Mouse (Mus musculus): ENCODE measurements around the gene Syngr2.
"Not testable (repeated sequence)": the region's sequence is repeated elsewhere in the genome, so short reads cannot be mapped to it uniquely, and the experiment has no call there.

Gene Syngr2

DNA sequence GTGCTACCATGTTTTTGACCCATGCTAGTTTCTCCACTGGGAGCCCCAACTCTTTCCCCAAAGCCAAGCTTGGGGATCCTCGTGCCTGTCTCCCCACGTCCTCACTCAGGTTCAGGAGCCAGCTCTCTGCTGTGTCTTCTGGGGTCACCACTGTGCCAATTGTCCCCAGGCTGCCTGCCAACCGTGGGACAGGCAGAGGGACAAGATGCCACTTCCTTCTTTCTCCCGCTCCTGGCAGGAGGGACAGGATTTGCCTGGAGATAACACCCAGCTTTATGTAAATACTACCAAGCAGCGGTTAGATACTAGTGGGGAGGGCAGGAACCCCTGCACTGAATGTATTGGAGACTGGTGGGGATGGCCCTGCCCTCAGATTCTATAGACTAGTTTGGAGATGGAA, 4.4 kb downstream of the Syngr2 start:
- no peak for DNase-seq (ENCODE audit: low read depth)

DNA sequence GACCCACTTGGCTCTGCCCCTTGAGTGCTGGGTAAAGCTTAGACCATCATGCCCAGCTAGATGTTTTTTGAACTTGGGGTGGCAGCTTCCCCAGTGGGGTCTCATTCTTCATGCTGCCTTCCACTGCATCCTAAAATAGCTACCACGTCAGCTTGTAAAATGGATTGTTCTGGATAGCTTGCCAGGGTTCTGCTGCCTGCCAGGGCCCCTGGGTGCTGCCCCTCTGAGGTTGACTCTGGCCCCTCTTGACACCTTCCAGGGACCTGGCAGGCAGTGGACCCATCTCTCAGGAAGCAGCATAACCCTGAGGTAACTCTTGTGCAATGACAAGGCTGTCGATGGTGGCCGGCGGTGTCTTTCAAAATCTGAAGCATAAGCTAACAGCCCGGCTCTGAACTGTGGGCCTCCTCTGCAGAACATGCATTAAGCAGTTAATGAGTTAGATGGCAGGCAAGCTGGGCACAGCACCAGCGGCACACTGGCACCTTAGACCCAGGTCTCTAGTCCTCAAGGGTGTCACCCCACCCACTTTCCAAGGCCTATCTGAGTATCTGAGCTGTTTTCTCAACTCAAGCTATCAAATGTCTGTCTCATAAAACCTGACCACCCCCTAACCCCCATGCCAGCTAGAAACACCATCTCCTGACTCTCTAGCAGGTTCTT, 5.4 kb downstream of the Syngr2 start:
- DNase-seq (ENCODE audit: low read depth): no peak

DNA sequence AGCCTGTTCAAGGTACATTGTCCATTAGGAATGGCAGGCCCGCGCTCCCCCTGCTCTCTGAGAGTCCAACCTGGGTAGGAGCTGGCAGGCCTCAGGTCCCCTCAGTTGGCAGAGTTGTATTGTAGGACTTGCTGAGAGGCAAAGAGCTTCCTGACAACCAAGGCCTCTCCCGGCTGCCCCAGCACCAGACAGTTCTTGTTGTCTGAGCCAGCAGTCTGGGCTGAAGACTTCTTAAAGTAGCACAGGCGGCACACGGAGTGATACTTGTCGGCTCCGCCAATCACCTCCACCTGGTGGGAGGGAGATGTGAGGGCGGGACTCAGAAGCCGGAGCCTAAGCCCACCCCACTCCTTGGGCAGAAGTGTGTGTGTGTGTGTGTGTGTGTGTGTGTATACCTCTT, 6.4 kb downstream of the Syngr2 start:
- not testable (repeated sequence) for DNase-seq (ENCODE audit: low read depth)

DNA sequence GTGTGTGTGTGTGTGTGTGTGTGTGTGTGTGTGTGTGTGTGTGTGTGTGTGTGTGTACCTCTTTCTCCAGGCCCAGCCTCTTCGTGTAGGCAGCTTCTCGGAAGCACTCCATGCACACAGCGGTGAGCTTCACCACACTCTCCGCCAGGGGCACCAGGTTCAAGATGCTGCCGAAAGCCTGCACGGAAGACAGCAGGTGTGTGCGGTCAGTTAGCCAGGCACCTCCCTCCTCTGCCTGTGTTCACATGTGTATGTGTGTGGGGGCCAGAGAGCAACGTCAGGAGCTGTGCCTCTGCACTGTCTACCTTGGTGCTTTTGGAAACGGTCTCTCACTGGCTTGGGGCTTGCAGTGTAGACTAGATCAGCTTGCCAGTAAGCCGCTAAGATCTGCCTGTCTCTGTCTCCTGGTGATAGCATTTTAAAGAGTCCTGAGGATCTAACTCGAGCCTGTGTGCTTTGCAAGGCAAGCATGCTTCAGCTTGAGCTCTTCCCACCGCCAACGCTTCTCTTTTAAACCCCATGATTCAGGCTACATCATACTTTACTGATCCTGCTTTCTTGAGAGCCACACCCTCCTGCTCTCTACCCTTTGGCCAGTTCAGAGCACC, 7.0 kb downstream of the Syngr2 start:
- no peak for DNase-seq (ENCODE audit: low read depth)

DNA sequence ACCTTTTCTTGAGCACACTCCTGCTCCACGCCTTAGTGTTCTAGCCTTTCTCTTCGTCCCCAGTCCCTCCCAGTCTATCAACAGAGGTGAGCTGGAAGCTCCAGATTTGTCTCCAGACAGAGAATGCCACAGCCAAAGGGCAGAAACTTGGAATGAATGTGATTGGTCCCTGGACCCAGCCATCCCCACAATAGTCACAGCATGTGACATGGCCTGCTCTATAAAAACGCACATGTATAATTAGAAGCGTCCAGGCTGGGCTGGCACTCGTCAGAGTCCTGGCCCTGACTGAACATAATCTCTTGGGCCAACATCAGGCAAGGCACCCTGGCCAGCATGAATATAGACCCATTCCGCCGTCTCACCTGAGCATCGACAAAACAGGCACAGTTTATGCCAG, 9.6 kb downstream of the Syngr2 start:
- no peak for DNase-seq (ENCODE audit: low read depth)

DNA sequence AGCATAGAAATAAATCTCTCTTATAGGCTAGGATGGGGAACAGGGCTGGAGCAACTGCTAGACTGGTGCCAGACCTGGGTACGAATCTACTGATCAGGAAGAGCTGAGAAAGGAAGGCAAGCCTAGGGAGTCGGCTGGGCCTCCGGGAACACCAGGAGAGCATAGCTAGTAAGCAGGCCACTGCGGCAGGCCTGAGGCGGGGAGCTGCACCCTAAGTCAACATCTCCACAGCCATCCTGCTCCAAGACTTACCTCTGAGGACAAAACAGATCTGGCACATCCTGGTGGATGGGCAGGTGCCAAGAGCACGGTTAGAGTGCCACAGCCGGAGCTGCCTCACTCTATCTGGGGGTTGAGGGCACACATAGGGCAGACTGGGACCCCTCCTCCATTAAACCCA, 10.7 kb downstream of the Syngr2 start:
- DNase-seq (ENCODE audit: low read depth): no peak

DNA sequence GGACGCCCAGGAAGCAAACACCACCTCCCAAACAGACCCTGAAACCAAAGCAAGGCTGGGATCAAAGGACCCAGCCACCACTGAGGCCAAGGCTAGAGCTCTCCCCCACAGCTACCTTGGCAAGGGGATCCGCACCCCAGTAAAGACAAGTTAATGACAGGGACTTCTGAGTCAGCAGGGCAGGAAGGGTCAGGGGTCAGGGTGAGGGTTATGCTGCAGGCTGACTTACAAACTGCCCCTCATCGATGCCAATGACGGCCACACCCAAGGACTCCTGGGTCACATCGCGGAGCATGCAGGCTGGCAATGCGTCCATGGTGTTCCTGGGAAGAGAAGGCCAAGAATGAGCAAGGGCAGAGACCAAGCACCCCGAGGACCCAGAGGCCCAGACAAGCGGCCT, 12.4 kb downstream of the Syngr2 start:
- no peak for DNase-seq (ENCODE audit: low read depth)

DNA sequence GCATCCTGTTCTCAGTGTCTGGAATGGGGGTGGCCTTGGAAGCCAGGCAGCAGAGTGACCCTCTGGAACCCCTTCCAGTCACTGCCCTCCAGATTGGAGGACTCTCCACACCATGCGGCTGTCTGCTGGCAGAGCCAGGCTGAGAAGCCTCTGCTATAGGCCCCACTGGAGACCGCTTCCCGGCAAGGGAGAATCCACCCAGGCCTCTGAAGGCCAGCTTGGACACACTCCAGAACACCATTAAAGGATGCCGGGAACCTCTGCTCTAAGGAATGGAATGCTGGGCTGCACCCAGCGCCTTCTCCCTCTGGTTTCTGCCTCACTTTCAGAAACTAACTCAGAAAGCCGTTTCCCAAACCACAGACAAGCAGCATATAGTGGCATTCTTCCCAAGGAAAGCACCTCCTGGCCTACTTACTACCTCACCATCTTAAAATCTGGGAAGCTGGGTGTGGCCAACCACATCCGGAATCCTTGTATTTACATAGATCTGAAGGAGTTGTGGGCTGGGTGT, 13.3 kb downstream of the Syngr2 start:
- DNase-seq (ENCODE audit: low read depth): no peak

DNA sequence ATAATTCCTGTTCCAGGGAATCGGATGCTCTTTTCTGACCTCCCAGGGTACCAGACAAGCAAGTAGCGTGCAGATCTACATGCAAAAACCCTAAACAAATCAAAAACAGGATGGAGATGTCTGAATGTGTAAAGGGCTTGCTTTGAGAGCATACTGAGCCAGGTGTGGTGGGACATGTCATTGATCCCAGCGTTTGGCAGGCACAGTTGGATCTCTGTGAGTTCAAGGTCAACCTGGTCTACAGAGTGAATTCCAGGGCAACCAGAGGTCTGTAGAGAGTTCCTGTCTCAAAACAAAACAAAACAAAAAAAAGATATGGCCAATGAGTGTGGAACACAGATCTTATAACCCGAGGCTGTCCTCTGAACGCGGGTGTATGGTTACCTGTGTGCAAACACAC, 13.9 kb downstream of the Syngr2 start:
- no peak for DNase-seq (ENCODE audit: low read depth)

DNA sequence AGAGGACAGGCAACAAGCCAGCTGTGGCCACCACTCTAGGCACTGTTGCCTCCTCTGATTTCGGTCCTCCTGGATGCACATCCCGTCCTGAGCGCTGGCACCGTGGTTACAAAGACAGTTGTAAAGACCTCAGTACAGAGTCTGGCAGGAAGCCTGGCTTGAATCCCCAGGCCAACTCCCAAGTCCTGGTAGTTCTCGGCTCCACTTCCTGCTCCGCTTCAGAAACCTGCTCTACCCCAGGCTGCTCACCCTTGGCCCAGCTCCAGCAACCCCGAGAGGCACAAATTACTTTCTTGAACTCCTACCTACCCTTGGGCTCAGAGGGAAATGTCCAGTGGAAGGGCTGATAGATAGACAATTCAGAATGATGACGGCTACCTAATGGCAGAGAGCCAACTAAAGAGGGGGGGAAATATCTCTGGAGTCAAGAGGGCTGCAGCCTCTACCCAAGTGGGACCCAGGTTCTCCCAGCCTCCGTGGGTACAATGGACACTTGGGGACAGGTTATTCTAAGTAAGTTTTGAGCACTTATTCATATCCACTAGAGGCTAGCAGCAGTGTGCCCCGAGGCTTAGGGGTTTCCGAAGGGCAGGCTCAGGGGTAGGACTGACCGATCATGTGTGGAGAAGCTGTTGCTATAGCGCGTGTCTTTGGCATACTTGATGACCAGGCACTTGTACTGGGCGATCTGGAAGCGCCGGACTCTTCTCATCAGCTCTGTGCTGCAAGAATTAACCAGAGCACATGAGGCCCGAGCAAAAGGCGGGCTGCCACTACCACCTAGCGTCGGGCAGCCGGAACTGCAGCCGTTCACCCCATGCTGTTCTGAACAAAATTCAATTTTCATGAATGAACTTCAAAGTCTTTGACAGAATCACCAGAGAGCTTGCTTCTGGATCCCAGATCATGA, 14.8 kb downstream of the Syngr2 start:
- DNase-seq (ENCODE audit: low read depth): peak; percentile 68

DNA sequence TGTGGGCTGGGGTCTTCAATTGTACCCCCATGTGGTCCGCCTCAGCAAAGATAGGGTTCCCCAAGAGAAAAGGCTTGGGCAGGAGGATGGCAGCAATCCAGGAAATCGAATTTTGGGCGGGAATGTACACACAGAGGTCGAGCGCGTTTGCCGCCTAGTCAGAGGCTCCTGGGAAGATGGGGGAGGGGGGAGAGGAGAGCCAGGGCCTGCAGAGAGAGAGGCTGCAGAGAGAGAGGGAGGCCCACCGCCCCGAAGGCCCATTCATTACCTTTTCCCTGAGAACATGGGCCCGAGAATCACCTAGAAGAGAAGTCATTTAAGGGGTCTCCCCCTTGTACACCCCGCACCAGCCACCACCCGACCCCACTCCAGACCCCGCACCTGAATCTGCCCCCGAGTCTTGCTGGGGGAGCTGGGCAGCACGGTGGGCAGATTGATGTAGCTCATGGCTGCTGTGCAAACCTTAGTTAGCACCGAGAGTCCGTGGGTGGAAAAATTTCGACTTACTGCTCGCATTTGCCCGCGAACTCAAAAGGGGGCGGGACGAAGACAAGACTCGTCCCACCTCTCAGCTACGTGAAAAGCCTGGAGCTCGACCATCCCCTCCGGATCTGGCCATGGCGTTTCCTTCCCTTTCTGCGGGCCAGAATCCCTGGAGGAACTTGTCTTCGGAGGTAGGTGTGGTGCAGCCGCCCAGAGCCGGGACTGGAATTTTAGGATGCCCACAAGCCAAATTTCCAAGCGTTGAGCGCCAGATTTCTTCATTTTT, 16.0 kb downstream of the Syngr2 start, which contains the start of the genes Afmid and Tk1:
Gene Afmid (plus strand): TSS at position 592 of the 769 bp plus-strand sequence.
Gene Tk1 (minus strand): TSS at position 760 of the 769 bp plus-strand sequence.
- DNase-seq (ENCODE audit: low read depth): peak; percentile 88

DNA sequence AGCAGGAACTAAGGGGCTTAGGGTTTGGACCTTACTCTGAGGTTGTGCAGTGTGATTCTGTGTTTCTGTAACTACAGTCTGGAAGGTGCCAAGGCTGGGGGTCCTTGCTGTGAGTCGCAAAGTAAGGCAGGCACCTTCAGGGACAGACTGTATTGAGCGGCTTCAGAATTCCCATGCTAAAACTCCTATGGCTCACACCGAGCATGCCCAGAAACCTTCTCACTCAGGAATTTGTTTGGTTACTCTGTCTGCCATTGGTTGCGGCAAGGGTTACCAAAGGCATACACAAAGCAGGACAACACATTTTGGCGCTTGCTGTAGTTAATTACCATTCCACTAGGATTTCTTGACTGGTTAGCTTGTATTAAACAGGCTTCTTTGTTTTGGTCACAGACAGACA, 16.7 kb downstream of the Syngr2 start:
- DNase-seq (ENCODE audit: low read depth): no peak

DNA sequence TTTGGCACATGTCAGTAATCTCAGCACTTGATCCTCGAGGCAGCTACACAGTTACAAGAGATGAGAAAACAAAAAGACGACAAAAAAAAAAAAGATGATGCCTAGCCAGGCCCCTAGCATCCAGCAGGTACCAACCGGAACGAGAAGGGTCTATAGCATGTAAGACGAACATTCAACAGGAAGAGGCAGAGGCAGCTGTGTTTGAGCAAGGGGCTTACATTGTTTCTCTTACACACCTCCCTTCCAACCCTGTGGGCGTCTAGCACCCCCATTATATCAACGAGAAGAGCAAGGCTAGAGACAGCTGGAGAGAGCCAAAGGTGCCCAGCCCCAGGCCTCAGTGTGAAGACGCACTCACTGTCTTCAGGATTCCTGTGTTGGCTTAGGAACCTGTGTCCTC, 17.4 kb downstream of the Syngr2 start:
- DNase-seq (ENCODE audit: low read depth): no peak

DNA sequence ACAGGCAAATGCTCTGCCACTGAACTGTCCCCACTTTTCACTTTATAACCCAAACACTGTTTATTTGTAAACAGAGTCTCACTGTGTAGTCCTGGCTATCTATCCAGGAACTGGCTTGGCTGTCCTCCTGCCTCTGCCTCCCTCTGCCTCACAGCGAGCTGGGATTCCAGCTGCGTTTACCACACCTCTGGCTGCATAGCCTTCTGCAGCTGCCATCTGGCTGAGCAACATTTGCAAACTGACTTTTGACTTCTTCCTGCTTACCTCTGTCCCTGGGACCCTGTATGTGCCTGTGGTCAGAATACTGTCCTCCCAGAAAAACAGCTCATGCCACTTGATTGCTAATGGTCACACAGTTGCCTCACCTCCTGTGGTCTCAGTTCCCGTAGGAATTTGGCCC, 17.9 kb downstream of the Syngr2 start:
- no peak for DNase-seq (ENCODE audit: low read depth)

DNA sequence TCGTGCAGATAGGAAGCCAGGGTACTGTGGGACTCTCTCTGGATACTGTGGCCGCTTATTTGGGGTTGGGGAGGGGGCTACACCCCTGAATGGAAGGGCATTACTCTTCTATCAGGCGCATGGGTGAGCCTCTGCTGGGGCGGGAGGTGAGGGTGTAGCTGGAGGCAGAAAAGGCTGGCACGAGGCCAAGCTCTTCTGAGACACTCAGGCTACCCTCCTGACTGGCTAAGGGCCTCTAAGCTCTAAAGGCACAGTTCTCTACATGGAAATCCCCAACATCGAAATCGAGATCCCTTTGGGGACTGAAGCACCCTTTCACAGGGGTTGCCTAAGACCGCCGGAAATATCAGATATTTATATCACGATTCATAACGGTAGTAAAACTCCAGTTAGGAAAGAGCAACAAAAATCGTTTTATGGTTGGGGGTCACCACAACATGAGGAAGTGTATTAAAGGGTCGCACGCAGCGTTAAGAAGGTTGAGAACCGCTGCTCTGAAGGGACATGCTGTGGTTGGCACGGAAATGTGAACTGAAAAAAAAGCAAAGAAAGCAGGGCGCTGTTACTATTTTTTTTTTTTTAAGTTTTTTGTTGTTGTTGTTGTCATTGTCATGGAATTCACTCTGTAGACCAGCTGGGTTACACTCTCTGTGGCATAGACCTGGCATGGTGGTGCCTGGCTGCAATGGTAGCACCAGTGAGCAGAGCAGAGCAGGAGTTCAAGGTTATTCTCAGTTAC, 18.9 kb downstream of the Syngr2 start:
- peak; percentile 73 for DNase-seq (ENCODE audit: low read depth)

DNA sequence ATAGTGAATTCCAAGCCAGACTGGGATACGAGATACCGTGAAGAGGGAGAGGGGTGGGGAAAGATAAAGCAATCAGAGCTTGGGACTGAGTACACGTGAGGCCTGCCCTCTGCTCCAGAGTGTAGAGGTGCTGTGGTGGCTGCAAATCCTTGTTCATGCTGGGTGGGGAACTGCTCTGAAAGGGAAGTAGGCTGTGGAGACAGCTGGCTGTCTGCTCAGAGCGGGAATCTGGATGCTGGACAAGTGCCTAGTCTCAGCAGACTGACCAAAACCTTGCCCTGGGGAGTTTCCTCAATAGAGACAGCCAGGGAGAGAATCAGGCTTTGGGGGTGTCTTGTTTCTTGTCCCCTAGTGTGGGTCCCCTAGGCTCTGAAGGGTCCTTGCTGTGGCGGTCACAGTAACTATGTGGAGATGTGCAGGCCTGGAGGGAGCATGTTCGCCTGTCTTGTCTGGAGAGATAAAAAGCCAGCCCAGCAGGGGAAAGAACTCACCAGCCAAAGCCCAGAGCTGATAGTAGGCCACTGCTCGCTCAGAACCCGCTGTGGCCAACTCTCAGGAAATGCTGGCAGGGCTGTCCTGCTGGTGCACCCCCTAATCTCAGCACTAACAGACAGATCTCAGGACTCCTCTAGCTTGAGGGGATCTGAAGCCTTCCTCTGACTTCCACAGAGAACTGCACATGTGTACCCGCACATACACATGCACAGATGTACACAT, 19.6 kb downstream of the Syngr2 start:
- DNase-seq (ENCODE audit: low read depth): peak; percentile 53

DNA sequence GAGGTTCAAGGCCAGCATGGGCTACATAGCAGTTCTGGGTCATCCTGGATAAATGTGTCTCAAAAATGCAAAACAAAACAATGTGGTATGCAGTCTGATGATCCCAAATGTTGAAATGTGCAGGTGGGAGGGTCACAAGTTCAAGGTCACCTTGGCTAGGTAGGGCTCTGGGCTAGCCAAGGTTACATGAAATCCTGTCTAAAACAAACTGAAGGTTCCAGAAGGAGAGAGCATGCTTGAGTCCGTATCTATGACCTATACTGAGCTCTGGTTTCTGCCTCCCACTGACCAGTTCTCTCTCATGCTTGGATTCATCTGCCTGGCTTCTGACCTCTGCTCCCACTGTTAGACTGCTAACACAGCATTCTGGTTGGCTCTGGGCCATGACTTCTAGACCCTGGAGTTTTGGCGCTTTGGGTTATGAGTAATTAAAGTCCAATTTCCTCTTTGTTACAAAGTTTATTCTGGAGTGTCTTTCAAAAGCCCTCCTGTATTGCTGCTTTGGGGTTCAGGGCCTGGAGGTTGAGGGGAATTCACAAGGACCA, 20.3 kb downstream of the Syngr2 start:
- DNase-seq (ENCODE audit: low read depth): no peak

DNA sequence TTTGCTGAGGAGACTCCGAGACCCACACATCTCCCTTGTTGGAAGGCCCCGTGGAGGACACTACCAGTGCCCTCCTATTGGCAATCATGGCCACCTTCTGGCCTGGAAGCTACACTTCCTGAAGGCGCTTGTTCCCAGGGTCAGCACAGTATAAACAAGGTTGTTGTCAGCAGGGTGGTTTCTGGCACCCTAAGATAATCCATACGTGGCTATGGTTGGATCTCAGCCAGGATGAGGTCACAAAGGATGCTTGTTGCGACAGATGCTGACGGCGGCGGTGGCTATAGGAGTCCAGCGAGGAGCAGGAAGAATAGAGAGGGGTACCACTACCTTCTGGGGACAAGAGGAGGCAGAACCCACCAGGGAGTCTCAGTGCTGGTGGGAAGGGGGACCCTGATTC, 20.9 kb downstream of the Syngr2 start:
- DNase-seq (ENCODE audit: low read depth): peak; percentile 47

DNA sequence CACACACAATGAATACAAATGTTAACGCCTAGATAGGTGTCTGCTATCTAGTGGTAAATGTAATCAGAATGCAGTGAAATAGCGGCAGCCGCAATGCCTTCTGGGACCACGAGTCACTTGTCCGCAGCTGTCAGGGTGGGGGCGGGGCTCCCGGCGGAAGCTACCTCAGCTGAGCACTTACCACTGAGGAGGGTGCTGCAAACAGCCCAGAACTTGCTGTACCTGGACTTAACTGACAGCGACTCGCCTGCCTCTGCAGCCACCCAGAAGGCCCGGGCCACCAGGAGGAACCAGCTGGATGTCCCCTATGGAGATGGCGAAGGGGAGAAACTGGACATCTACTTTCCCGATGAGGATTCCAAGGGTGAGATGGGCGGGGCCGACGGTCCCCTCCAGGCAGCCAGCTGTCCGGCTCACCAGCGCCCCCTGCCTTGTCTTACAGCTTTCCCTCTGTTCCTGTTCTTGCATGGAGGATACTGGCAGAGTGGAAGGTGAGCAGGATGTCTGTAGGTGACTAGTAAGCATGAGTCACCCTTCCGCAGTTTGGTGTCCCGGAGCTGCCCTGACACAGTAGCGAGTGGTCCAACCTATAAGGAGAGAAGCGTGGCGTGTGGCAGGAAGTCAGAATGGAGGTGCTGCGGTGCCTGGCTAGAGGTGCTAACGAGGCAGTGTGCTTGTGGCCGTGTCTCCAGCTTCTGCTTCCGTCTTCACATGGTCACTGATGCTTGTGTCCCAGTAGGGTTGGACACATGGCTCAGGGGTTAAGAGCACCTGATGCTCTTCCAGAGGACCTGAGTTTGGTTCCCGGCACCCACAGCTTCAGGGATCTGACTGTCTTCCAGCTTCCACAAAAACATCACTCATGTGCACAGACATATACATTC, 22.9 kb downstream of the Syngr2 start:
- DNase-seq (ENCODE audit: low read depth): peak; percentile 87
